Mouse (Mus musculus): ENCODE results near the gene Serbp1.
A peak's percentile ranks its signal among the peaks of the same experiment; 100 is the strongest.

Gene Serbp1

DNA sequence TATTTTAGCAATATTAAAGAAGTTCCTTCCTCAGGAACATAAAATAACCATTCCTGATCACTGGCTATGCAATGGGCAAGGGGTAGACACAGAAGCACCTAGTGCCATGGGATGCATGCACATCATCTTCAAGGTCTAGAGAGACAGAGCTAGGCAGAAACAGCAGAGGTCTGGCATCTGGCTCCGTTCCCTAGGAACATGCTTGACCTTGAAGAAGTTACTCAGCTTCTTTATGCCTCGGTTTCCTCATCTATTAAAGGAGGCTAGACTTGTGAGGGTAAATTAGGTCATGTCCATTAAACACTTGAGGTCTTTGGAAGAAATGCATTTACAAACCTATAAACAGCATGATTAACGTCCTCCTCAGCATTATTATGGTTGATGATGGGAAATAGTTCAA is 2.3 kb upstream of the Serbp1 start:
- no peak for DNase-seq (ENCODE audit: low spot score)

GRCm38 (mm10) chr6:67236491-67237234 is 1.3 kb upstream of the Serbp1 start:
- no peak for DNase-seq (ENCODE audit: low spot score)

DNA sequence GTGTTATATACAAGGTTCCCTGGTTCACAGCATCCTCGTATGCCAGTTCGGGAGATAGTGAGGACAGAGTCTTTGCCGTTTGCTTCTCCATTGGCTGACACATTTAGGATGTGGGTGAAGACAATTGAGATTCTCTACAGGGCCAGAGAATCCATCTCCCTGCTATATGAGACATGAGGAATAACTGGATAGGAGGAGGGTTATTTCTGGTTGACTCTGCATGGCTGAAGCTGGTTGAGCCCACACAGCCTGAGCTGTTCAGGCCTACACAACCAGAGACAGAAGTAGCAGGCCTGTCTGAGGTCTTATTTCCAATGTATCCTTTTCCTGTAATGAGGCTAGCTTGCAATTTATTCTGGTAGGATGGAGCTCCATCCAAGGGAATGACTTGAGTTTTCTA is 3.3 kb downstream of the Serbp1 start:
- DNase-seq (ENCODE audit: low spot score) = no peak

DNA sequence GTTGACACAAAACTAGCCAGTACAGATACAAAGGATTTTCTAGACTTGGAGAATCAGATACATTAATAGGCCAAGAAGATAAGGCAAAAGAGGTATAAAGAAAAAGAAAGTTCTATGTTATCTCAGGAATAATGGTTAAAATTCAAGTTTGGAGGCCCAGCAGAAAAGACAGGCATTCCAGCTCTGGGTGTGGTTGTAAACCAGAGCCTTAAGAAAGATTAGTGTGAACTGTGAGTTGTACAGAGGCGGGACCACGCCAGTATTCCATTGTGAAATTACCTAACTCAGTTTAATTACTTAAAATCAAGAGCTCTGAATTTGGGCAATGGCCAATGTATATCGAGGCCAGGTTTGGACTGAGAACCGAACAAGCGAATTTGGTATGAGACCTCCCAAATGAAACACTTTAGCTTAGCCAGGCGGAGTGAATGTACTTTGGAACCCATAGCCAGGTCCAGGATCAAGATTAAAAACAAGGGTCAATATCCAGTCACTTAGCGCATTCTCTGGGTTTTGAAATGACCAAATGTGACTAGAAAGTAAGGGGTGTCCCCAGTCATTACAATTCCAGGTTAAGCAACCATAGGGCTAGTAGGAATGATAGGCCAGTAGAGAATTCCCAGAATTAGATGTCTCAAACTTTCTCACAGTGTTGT is 5.9 kb downstream of the Serbp1 start:
- no peak for DNase-seq (ENCODE audit: low spot score)

- DNase-seq (ENCODE audit: low spot score) = no peak
These were observed 6.5 kb downstream of the Serbp1 start for GRCm38 (mm10) chr6:67244451-67244850.

DNA sequence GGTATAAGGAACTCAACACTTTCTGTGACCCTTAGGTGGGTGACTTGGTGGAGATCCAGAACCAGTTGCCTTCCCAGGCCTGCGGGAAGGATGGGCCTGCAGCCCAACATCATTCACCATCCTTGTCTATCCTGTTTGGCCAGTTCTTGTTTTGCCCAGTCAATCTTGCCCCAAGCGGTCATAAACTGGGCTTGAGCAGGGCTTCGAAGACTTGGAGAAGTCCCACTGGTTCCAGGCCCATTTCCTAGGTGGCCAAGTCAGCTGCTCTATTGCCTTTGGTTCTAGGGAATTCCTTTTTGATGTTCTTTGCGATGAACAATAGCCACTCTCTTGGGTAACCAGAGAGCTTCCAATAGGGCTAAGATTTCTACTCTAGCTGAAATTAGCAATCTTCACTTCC is 13.1 kb downstream of the Serbp1 start:
- no peak for DNase-seq (ENCODE audit: low spot score)

DNA sequence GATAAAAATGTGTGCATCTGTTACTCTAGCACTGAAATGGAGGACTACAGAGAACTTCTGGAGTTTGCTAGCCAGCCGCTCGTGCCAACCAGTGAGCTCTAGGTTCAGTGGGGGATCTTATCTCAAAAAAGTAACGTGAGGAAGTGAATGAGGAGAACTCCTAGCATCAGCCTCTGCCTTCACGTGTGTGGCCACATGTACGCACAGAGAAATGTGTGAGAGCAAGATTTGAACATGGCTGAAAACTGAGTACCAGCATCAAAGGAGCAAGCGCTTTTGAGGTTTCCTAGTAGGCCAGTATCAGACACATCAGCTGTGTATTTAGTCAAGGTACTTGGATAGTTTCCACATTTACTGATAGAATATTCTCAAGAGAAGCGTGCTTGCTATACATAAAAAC is 27.0 kb downstream of the Serbp1 start:
- no peak for DNase-seq (ENCODE audit: low spot score)

DNA sequence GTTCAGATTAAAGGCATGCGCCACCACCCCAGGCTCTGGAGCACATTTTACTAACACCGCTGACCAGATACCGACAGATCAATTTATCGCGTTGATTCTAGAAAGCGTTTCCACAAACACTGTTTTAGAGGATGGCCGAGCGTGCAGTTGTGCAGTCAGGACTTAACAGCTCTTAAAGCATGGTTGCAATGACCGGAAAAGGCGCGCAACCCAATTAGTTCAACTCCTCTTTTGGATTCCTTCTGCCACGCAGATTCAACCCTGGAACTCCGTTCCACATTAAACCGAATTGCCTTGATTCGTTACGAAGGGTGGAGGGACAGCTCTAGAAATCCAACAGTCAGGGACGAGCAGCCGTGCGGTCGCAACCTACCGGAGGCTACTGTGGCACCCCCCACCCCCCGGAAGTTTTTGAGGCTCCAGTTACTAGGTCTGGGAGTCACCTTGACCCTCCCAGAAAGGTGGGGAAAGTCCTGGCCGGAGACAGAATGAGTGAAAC is 28.2 kb downstream of the Serbp1 start:
- DNase-seq (ENCODE audit: low spot score) = peak; percentile 11

- DNase-seq (ENCODE audit: low spot score) = peak; percentile 95
These were observed 28.9 kb downstream of the Serbp1 start for GRCm38 (mm10) chr6:67266664-67267407.

DNA sequence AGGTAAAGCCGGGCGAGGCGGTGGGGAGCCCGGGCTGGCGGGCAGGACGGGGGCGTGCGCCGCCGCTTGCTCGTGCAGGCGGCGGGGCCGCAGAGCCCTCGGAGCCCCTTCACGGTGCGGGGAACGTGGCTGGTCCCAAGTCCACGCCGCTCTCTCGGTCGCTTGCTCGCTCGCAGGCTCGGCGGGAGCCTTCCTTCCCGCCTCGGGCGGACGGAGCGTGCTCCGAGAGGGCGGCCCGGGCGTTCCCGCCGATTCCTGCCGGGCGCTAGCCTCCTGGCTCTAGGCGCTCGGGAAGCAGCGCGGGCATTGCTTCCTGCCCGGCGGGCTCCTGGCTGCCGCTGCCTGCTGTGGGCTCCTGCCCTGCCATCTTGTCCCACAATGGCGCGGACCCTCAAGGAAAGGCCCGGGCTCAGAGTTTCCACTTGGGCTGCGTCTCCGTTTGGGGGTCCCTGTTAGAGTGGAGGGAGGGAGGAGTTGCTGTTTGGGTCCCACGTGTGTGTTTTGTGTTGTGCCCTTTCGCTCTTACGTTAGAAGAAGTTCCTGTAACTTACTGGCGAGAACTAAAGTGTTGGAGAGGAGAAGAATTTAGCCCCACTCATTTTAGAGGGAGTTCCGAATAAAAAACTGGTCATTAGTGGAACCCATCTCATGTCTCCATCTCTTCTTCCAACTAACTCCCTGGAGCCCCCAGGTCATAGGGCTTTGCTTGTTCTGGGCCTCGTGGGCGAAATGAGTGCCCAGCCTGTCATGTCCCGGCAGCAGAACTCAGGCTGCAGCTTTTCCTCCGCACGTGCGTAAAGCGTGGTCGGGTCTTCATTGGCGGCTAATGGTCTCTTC is 29.6 kb downstream of the Serbp1 start:
- DNase-seq (ENCODE audit: low spot score) = peak; percentile 9

DNA sequence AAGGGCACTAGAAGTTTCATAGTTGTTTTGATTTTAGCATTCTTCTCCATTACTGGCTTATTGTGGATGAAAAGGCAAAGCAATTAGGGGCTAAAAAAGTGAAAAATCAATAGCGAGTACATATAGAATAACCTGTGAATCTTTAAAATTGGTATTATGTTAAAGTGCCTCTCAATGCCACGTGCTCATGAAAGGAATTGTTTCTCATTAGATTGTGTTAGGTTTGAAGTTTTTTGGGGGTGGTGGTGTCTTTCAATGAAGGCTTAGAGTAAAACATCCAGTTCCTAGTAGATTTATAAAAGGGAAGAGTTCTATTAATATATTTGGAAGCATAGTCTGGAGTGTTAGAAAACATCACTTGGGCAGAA is 30.3 kb downstream of the Serbp1 start:
- DNase-seq (ENCODE audit: low spot score) = no peak

GRCm38 (mm10) chr6:67268983-67269382 is 31.0 kb downstream of the Serbp1 start:
- no peak for DNase-seq (ENCODE audit: low spot score)

GRCm38 (mm10) chr6:67269459-67269858 is 31.5 kb downstream of the Serbp1 start:
- DNase-seq (ENCODE audit: low spot score) = no peak

DNA sequence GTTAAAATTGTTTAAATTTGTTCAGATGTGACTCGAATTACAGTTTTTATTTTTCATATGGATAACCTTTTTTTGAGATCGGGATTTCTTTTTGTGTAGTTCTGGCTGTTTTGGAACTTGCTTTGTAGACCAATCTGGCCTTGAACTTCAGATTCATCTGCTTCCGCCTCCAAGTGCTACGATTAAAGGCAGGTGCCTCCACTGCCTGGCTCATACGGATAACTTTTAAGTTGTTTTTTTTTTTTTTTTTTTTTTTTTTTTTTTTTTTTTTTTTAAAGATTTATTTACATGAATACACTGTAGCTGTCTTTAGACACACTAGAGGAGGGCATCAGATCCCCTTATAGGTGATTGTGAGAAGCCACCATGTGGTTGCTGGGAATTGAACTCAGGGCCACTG is 40.0 kb downstream of the Serbp1 start:
- no peak for DNase-seq (ENCODE audit: low spot score)

- no peak for DNase-seq (ENCODE audit: low spot score)
These were observed 43.7 kb downstream of the Serbp1 start for GRCm38 (mm10) chr6:67281614-67282197.

DNA sequence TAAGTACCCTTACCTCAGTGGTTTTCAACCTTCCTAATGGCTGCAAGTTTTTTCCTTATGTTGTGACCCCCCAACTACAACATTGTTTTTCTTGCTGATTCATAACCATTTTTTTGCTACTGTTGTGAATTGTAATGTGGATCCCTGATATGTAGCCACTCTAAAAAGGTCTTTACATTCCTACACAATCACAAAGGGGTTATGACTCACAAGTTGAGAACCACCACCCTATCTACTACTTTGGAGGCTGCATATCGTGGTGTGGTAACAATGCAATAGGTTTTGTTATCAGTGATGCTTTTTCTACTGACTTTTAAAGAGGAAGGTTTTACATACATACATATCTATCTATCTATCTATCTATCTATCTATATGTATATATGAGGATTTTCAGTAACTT is 44.9 kb downstream of the Serbp1 start:
- DNase-seq (ENCODE audit: low spot score) = no peak

- DNase-seq (ENCODE audit: low spot score) = no peak
These were observed 54.2 kb downstream of the Serbp1 start for GRCm38 (mm10) chr6:67292042-67292623.

DNA sequence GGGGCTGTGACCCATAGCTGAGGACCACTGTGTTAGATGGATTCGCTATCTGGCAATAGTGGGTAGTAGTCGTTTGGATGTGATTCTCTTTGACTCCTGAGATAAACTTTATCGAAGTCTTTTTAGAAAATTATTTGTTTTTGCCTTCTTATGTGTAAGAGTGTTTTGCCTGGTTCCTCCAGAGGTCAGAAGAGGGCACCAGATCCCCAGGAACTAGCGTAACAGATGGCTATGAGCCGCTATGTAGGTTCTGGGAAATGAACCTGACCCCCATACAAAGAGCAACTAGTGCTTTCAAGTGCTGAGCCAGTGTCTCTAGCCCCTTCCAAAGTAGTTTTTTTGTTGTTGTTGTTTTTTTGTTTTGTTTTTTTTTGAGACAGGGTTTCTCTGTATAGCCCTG is 58.1 kb downstream of the Serbp1 start:
- DNase-seq (ENCODE audit: low spot score) = no peak

DNA sequence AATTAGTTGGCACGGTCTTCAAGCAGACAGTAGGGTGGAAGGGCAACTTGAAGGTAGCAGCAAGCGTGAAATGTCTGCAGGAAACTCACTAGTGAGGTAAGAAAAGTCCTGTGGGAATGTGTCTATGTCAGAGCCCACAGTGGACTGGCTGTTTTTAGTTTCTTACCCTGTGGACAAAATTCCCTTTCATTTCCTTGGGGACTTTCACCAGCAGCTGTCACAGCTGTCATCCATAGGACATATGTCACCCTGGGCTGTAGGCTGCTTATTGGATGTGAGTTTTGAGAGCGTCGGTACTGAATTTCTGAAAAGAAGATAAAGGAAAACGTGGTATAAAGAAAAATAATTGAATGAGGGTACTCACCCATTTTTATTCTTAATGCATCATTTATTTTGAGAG is 60.8 kb downstream of the Serbp1 start:
- no peak for DNase-seq (ENCODE audit: low spot score)

GRCm38 (mm10) chr6:67300300-67300699 is 62.3 kb downstream of the Serbp1 start:
- no peak for DNase-seq (ENCODE audit: low spot score)

- no peak for DNase-seq (ENCODE audit: low spot score)
These were observed 62.8 kb downstream of the Serbp1 start for GRCm38 (mm10) chr6:67300710-67301163.
